Mouse (Mus musculus) heart, embryonic 14.5 days (tissue): Measurements from ENCODE around the gene Ctsd. TPM values are rescaled to one million over a fixed set of nuclear protein-coding genes. Genes with fewer than 3 reads are reported as not detected.

ENCODE experiments used
- ATAC-seq: fragments of 200-750 bp; cut with Nextera tagmentation; 2 replicates; pipeline ENCODE4 v1.8.0; 2017; ENCODE audit warnings: low read depth, moderate TSS enrichment; ENCODE audit not compliant: insufficient number of reproducible peaks, insufficient read depth, low FRiP score
- H3K27ac ChIP-seq, 2 experiments: fragments of 200-500 bp in 1 of 2; fragments of 300-500 bp in 1 of 2; sonication (generic) in 1 of 2; replicated peaks in 1 of 2; 2 replicates each; pipeline ENCODE4 v1.5.1; 2012 to 2014; ENCODE audit warnings: low read depth in 2 of 2, low read length in 2 of 2, control low read depth in 1 of 2, mild to moderate bottlenecking in 1 of 2, mixed read lengths in 1 of 2; ENCODE audit not compliant: control insufficient read depth in 1 of 2, insufficient read depth in 1 of 2
- H3K27me3 ChIP-seq: fragments of 300-500 bp; sonication (generic); 2 replicates; pipeline ENCODE4 v1.6.1; 2014; ENCODE audit warnings: mild to moderate bottlenecking, low read length, control low read depth; ENCODE audit not compliant: control insufficient read depth, insufficient read depth
- H3K36me3 ChIP-seq: fragments of 300-500 bp; sonication (generic); 2 replicates; pipeline ENCODE4 v1.6.1; 2014; ENCODE audit warnings: mild to moderate bottlenecking, control low read depth, low read length, mixed read lengths; ENCODE audit not compliant: control insufficient read depth, insufficient read depth
- H3K4me1 ChIP-seq, 2 experiments: fragments of 200-500 bp in 1 of 2; fragments of 300-500 bp in 1 of 2; sonication (generic) in 1 of 2; 2 replicates each; pipeline ENCODE4 v1.6.1; 2012 to 2014; ENCODE audit warnings: low read length in 2 of 2, control low read depth in 1 of 2, mixed read lengths in 1 of 2; ENCODE audit not compliant: control insufficient read depth in 2 of 2, insufficient read depth in 2 of 2
- H3K4me2 ChIP-seq: fragments of 300-500 bp; sonication (generic); 2 replicates; pipeline ENCODE4 v1.6.1; 2014; ENCODE audit warnings: mild to moderate bottlenecking, low read length
- H3K4me3 ChIP-seq, 2 experiments: fragments of 200-500 bp in 1 of 2; fragments of 300-500 bp in 1 of 2; sonication (generic) in 1 of 2; 2 replicates each; pipeline ENCODE4 v1.5.1; 2012 to 2014; ENCODE audit warnings: low read length in 2 of 2, mild to moderate bottlenecking in 2 of 2, control low read depth in 1 of 2, low read depth in 1 of 2, moderate library complexity in 1 of 2; ENCODE audit not compliant: control insufficient read depth in 1 of 2, insufficient read depth in 1 of 2
- H3K9ac ChIP-seq: fragments of 300-500 bp; sonication (generic); 2 replicates; pipeline ENCODE4 v1.6.1; 2014; ENCODE audit warnings: mild to moderate bottlenecking, low read length
- H3K9me3 ChIP-seq: fragments of 300-500 bp; sonication (generic); 2 replicates; pipeline ENCODE4 v1.6.1; 2016; ENCODE audit warnings: low read length, control low read depth; ENCODE audit not compliant: control insufficient read depth
- WGBS: fragments of 180-500 bp; shearing (Covaris S2); extraction: QIAGEN DNeasy Blood & Tissue Kit; methylation state at CpG from one replicate; pipeline ENCODE4 v1.1.7; 2014; 5-methylcytosine and 5-hydroxymethylcytosine counted together
- polyA plus RNA-seq: library from polyadenylated mRNA; unstranded; fragments of >200 nt; fragmentation: Nextera tagmentation; extraction: Ambion mirVana; gene quantifications from 2 replicates; pipeline ENCODE4 v1.2.1, GENCODE M21; 2014

Gene Ctsd
- polyA plus RNA-seq, 1 experiment from 2014 or later, result 537 TPM

GRCm38 (mm10) chr7:142399250-142399649 is 11.4 kb upstream of the Ctsd start:
- H3K9ac ChIP-seq, result no peak overlapping the region
- H3K9me3 ChIP-seq, result no peaks in the 10 kb centered on the region
- no peaks in the 10 kb centered on the region for H3K27me3 ChIP-seq
- no peak for ATAC-seq
- H3K4me2 ChIP-seq, result no peak overlapping the region
- H3K36me3 ChIP-seq, result no peaks in the 10 kb centered on the region
- WGBS, result 92% methylated on average over 1 of the region's 1 CpGs
- no peak overlapping the region for H3K27ac ChIP-seq
- no peak overlapping the region for H3K4me3 ChIP-seq
- peaks cover 0 to 9% of the 10 kb centered on the region in 2 experiments; a peak in 1 of 4 replicates for H3K4me1 ChIP-seq

GRCm38 (mm10) chr7:142398052-142398451 is 10.2 kb upstream of the Ctsd start:
- 47% methylated on average over 2 of the region's 2 CpGs for WGBS
- no peaks in the 10 kb centered on the region for H3K36me3 ChIP-seq
- no peak overlapping the region for H3K4me3 ChIP-seq
- no peak overlapping the region for H3K27ac ChIP-seq
- no peak overlapping the region for H3K4me2 ChIP-seq
- H3K9ac ChIP-seq, result no peak overlapping the region
- ATAC-seq, result no peak
- H3K9me3 ChIP-seq, result no peaks in the 10 kb centered on the region
- peaks cover 0 to 9% of the 10 kb centered on the region in 2 experiments; a peak in 1 of 4 replicates for H3K4me1 ChIP-seq
- no peaks in the 10 kb centered on the region for H3K27me3 ChIP-seq

- no peak for ATAC-seq
- H3K9me3 ChIP-seq, result no peaks in the 10 kb centered on the region
- H3K27me3 ChIP-seq, result no peaks in the 10 kb centered on the region
- H3K4me1 ChIP-seq, result peaks cover 0 to 9% of the 10 kb centered on the region in 2 experiments; a peak in 1 of 4 replicates
- no peak overlapping the region for H3K9ac ChIP-seq
- 71% methylated on average over 1 of the region's 1 CpGs for WGBS
- no peak overlapping the region for H3K4me3 ChIP-seq
- H3K27ac ChIP-seq, result no peak overlapping the region
- H3K36me3 ChIP-seq, result no peaks in the 10 kb centered on the region
- H3K4me2 ChIP-seq, result no peak overlapping the region
These were observed 8.8 kb upstream of the Ctsd start for GRCm38 (mm10) chr7:142396611-142397010.

- Histone ChIP-seq H3K9me3 (no peaks in the 10 kb centered on the region), H3K36me3 (no peaks in the 10 kb centered on the region), H3K27ac (no peak overlapping the region), H3K4me1 (0 out of 4 replicates have a peak, but pooled peaks cover 0 to 4% of the 10 kb centered on the region in 2 experiments), H3K4me2 (no peak overlapping the region), H3K4me3 (no peak overlapping the region), H3K9ac (no peak overlapping the region), H3K27me3 (no peaks in the 10 kb centered on the region)
- no peak for ATAC-seq
- 83% methylated on average over 4 of the region's 4 CpGs for WGBS
These were observed 7.6 kb upstream of the Ctsd start for GRCm38 (mm10) chr7:142395472-142395871.

- ATAC-seq, result no peak
These were observed 6.7 kb upstream of the Ctsd start for GRCm38 (mm10) chr7:142394261-142395190.

GRCm38 (mm10) chr7:142393191-142393590 is 5.4 kb upstream of the Ctsd start:
- no peaks in the 10 kb centered on the region for H3K27me3 ChIP-seq
- H3K9me3 ChIP-seq, result no peaks in the 10 kb centered on the region
- no peak overlapping the region for H3K4me3 ChIP-seq
- H3K4me1 ChIP-seq, result 0 out of 4 replicates have a peak, but pooled peaks cover 0 to 4% of the 10 kb centered on the region in 2 experiments
- no peaks in the 10 kb centered on the region for H3K36me3 ChIP-seq
- no peak overlapping the region for H3K4me2 ChIP-seq
- ATAC-seq, result peak; percentile 37; the same call in 1 of the 2 replicates
- H3K9ac ChIP-seq, result no peak overlapping the region
- 20% methylated on average over 4 of the region's 4 CpGs for WGBS
- H3K27ac ChIP-seq, result no peak overlapping the region

More at GRCm38 (mm10) chr7:142394261-142395190, 6.7 kb upstream of the Ctsd start:
- no peak overlapping the region for H3K9ac ChIP-seq
- no peaks in the 10 kb centered on the region for H3K9me3 ChIP-seq
- no peak overlapping the region for H3K4me2 ChIP-seq
- 59% methylated on average over 6 of the region's 6 CpGs for WGBS
- no peaks in the 10 kb centered on the region for H3K27me3 ChIP-seq
- no peak overlapping the region for H3K4me3 ChIP-seq
- H3K27ac ChIP-seq, result no peak overlapping the region
- 0 out of 4 replicates have a peak, but pooled peaks cover 0 to 4% of the 10 kb centered on the region in 2 experiments for H3K4me1 ChIP-seq
- H3K36me3 ChIP-seq, result no peaks in the 10 kb centered on the region

GRCm38 (mm10) chr7:142391609-142392008 is 3.8 kb upstream of the Ctsd start:
- H3K4me2 ChIP-seq, result no peak overlapping the region
- H3K9ac ChIP-seq, result no peak overlapping the region
- no peaks in the 10 kb centered on the region for H3K9me3 ChIP-seq
- 60% methylated on average over 4 of the region's 4 CpGs for WGBS
- ATAC-seq, result no peak
- H3K36me3 ChIP-seq, result no peaks in the 10 kb centered on the region
- H3K4me1 ChIP-seq, result peaks cover 3 to 5% of the 10 kb centered on the region in 2 experiments
- H3K4me3 ChIP-seq, result no peak overlapping the region
- no peaks in the 10 kb centered on the region for H3K27me3 ChIP-seq
- H3K27ac ChIP-seq, result no peak overlapping the region
